Mouse (Mus musculus) adrenal gland, adult 2 months (tissue): ENCODE data around the gene H2afz. TPM values are rescaled to one million over a fixed set of nuclear protein-coding genes. Genes with fewer than 3 reads are reported as not detected.
"Not testable (repeated sequence)": the region's sequence is repeated elsewhere in the genome, so short reads cannot be mapped to it uniquely, and the experiment has no call there.

Experiments used
- DNase-seq: peaks from one replicate; pipeline ENCODE4 v3.0.0; 2021
- polyA plus RNA-seq: library from polyadenylated mRNA; depleted of rRNA; stranded (reverse); fragments of >200 nt; gene quantifications from 2 replicates; pipeline ENCODE4 v1.2.3, GENCODE M21; 2012
- total RNA-seq, 2 experiments: library from RNA; stranded (reverse); gene quantifications; 2 replicates each; pipeline ENCODE4 v1.2.3; 2021

Gene H2afz
- total and polyA plus RNA-seq, 3 experiments, result 128 to 178 (median 131) TPM

GRCm38 (mm10) chr3:137863330-137864123 is 760 bp upstream of the H2afz start:
- no peak for DNase-seq

DNA sequence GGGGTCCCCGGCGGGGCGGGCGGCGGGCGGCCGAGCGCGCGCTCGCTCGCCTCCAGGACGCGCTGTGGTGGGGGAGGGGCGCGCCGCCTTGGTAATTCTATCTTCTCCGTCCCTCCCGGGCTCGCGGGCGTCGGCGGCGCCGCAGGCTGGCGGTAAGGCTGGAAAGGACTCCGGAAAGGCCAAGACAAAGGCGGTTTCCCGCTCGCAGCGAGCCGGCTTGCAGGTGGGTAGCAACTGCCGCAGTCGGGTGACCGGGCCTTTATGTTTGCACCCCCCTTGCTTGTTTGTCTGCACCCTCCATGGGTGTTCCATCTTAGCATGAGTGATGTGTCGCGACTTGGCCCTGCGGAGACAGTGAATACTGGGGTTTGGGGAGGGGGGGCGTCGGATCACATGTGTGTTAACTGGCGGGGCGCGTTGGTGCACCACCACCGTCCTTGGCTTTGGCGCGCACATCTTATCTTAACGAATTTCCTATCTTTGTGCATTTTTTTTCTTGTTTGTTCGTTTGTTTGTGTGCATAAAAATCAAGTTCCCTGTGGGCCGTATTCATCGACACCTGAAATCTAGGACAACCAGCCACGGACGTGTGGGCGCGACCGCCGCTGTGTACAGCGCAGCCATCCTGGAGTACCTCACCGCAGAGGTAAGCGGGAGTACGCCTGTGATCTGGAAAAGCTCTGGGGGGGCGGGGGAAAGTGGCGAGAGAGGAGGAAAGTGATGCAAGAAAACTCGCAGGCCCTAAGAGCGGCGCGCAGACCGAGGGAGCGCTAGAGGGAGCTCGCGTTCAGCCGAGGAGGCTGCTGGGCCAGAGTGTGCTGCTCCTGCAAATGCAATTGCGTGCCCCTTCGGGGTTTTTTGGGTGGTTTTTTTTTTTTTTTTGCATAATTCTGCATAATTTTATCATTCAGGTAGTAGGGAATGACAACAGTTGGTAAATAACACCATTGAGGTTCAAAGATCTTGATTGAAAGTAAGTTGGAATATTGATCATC is 998 bp downstream of the H2afz start:
- DNase-seq, result peak; percentile 89

DNA sequence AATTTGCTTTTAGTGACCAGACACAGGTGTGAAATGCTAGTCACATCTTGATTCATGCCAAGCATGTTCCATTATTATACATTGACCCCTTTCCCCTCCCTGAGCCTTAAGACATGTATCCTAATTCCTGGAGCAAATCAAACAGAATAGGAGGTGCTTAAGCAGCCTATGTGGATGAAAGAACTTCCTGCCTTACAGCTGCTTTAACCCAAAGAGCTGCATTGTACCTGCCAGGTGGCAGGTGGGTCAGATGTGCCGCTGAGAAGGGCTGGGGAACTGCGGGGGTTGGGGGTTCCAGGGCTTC is 2.8 kb downstream of the H2afz start:
- no peak for DNase-seq

DNA sequence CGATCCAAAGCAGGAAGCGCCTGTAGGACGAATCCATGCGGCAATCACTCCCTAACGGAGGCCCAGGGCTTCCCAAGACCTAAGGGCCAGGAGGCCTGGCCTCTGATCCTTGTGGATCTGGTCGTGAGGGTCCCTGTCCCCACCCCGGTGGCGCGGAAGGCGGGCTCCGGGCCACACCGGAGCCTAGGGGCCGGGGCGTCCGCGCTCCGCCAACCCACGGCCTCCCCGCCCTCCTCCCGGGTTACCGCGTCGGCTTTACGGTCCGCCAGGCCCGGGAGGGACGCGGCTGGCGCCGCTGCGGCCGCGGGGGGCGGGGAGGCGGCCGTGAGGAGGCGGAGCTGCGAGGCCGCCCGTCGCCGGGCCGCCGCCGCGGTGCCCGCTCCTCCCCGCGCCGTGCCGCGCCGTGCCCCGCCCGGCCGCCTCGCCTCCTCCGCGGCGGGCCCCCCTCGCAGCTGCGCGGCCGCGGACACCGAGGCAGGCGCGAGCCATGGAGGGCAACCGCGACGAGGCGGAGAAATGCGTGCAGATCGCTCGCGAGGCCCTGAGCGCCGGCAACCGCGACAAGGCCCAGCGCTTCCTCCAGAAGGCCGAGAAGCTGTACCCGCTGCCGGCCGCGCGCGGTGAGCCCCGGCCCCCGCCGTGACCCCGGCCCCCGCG is 3.3 kb downstream of the H2afz start, which contains the start of gene Dnajb14:
Dnajb14 (plus strand) TSS at position 239 of the 657 bp plus-strand sequence.
- peak; percentile 86 for DNase-seq

DNA sequence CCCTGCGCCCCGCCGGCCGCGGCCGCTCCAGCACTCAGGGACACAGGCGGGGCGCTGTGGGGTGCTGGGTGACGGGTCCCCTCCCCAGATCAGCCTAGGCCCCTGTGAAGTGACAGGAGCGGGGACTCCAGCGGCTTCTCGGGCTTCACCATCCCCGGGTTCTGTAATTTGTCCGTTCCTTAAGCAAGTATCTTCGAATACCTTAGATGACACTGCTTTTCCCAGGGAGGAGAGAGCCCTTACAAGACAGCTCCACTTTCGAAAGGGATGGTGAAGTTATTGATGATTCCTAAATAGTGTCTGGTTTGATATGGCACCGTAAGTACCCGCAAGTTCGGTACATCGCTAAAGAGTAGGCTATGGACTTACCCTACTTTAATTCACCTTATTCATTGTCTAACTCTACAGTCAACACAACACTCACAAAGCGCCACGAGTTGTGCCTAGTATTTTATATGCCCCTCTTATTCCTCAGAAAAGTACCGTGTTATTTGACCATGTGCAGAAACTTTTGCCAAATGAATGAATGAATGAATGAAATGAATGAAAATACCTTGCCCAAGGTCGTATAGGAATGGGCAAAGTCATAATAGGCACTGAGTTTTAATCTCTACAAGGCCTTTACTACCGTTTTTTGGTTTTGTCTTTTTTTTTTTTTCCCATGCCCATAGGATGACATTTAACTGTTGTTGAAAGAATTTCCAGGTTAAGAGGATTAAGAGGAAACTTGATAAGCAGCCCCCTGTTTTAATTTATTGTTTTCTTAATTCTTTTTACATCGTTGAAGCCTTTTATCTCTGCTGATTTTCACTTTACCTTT is 4.0 kb downstream of the H2afz start:
- DNase-seq, result no peak

GRCm38 (mm10) chr3:137869395-137869794 is 5.1 kb downstream of the H2afz start:
- DNase-seq, result no peak

DNA sequence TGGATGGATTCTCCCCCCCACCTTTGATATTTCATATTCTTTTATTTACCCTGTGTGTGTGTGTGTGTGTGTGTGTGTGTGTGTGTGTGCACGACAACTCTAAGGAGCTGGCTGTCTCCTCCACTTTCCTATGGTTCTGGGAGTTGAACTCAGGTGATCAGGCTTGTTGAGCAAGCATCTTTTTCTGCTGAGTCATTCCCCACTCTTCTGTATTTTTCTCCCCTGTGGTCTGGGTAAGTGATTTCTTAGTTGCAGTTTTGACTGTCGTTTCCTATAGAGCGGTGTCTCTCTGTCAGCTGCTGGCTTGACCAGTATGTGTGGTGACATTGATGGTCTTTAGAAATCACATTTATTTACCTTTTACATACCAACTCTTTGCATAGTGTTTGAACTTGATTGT is 15.0 kb downstream of the H2afz start:
- DNase-seq, result no peak

DNA sequence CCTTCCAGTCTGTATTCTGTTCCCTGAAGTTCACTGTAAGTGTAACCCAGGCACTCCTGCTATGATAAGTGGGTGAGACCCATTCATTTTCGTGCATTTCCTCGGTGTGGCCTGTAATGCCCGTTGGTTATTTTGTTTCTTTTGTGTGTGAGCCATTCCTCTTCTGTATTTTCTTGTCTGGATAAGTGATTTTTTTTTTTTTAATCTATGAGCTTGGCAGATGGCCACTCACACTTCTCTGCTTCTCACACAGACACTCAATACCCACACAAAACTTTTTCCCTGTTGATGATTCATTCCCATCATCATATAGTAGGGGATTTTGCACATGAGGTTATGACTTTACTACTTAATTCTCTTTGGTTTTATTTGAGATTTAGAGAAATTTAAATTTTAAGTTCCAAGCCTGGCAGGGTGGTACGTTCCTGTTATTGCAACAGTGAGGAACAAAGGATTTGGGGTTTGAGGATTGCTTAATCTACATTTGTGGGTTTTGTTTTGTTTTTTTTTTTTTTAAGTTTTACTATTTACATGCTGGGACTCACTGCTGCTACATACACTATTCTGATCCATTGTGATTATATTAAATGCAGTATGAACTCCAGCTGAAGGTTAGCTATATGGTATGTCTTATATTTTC is 15.9 kb downstream of the H2afz start:
- no peak for DNase-seq

DNA sequence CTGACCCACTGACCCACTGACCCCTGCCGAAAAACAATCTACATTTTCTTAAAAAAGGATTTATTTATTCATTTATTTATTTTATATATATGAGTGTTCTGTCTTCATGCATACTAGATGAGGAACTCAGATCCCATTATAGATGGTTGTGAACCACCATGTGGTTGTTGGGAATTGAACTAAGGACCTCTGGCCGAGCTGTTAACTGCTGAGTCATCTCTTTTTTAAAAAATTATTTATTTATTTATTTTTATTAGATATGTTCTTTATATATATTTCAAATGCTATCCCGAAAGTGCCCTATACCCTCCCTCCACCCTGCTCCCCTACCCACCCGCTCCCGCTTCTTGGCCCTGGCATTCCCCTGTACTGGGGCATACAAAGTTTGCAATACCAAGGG is 16.8 kb downstream of the H2afz start:
- DNase-seq, result no peak

- DNase-seq, result no peak
Measured at GRCm38 (mm10) chr3:137887961-137888360, 23.7 kb downstream of the H2afz start.

DNA sequence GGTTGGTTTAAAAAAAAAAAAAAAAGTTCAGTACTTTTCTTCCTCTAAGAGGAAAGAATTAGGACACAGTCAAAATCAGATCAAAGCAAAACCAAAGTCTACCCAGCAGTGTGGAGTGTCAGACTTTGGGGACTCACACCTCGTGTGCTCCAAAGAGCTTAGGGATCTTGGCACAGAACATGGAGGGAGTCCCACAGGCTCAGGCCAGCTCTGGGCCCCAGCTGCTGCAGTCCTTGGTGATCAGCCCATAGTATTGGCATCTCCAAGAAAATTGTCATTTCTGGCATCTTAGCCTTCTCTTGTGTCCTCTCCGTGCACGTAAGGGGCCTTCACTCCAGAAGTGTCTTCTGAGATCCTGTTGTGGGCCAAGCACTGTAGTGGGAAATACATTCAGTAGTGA is 26.8 kb downstream of the H2afz start:
- DNase-seq, result no peak

- no peak for DNase-seq
Measured at GRCm38 (mm10) chr3:137892118-137892517, 27.8 kb downstream of the H2afz start.

GRCm38 (mm10) chr3:137893789-137894188 is 29.5 kb downstream of the H2afz start:
- DNase-seq, result no peak

- no peak for DNase-seq
Measured at GRCm38 (mm10) chr3:137895196-137895595, 30.9 kb downstream of the H2afz start.

GRCm38 (mm10) chr3:137896386-137896785 is 32.1 kb downstream of the H2afz start:
- no peak for DNase-seq

DNA sequence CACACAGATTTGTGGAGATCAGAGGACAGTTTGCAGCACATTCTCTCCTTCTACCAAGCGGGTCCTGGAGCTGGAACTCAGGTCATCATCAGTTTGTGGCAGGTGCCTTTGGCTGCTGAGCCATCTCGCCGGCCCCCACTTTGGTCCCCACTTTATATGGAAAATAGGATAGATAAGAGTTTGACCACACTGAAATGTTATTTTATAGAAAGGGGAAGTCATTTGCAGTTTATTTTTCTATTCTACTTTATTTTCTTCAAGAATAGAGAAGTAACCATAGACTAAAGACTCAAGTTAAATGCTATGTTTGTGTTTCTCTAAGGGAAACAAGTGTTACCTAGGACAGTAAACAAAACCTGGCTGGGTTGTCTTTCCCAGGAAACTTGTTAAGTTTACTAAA is 32.6 kb downstream of the H2afz start:
- DNase-seq, result no peak

DNA sequence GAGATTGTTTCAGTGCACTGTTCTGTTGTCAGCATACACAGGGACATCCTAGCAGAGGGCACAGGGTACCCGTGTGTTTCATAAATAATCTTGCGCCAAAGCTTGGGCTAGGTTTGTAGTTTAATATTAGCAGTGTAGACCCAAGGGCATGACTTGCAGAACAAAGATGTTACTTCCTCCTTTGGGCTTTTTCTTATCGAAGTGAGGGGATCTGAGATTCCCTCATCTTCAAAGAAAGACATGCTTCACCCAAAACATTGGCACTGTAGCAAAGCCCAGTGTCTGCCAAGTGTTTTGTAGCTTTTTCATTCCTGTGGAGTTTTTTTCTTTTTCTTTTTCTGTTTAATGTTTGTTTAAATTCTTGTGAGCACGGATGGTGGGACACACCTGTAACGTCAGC is 33.4 kb downstream of the H2afz start:
- no peak for DNase-seq

DNA sequence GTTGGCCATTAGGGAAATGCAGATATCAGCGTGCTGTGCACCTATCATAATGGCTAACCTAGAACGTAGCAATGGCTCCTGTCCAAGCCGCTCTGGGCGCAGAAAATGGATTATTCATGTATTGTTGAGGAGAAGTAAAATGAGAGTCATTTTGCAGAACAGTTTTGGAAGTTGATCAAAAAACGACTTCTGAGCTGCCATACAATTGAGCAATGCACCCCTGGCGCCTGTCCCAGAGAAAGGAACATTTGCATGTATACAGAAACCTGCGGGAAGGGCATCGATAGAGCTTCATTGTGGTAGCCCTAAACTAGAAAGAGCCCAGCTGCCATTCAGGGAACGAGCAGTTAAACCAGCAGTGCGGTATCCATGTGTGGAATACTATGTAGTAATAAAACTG is 35.9 kb downstream of the H2afz start:
- peak; percentile 65 for DNase-seq

- no peak for DNase-seq
Measured at GRCm38 (mm10) chr3:137913093-137913492, 48.8 kb downstream of the H2afz start.

DNA sequence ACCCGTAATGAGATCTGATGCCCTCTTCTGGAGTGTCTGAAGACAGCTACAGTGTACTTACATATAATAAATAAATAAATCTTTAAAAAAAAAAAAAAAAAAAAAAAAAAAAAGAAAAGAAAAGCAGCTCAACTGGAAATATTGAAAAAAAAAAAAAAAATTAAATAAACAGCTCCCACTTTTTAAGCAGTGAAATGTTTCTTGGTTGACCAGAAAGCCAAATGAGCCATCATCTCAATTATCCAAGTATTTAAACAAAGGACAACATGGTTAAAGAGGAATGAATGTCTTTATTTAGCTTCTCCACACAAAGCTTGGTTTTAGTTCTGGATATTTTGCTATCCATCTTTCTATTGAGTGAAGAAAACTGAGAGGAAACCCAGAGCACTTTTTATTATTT is 50.3 kb downstream of the H2afz start:
- DNase-seq, result not testable (repeated sequence)
